Mouse (Mus musculus): ENCODE results near the gene Scaper. TPM values are rescaled to one million over a fixed set of nuclear protein-coding genes. Genes with fewer than 3 reads are reported as not detected.

Gene Scaper
- polyA plus RNA-seq, 1 experiment from 2014 or later, result 36.1 TPM

DNA sequence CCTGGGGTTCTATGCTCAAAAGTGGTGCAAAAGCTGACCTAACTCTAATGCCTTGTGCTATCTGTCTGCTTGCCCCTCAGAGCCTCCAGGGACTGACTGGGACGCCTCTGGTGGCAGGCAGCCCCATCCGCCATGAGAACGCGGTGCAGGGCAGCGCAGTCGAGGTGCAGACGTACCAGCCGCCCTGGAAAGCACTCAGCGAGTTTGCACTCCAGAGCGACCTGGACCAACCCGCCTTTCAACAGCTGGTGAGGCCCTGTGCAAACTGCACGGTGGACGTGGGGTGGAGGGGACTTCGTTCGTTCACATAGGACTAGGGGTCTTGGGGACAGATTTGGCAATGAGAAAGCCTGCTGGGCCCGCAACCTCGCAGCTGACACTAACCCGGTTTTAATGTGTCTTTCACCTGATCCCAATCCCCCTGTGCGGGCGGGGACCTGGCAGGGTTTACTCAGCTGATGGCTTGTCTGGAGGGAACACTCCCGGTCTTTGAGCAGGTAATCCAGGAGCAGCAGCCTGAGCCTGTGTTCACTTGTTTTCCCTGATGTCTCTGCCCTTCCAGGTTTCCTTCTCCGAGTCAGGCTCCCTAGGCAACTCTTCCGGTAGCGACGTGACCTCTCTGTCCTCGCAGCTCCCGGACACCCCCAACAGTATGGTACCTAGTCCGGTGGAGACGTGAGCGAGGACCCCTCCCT lies 392.9 kb downstream of the Scaper start:
- WGBS, result 2% methylated on average over 30 of the region's 30 CpGs
- Histone ChIP-seq H3K4me2 (no peak overlapping the region), H3K27ac (replicated peaks) (no peak overlapping the region), H3K4me3 (no peak overlapping the region), H3K9ac (no peak overlapping the region), H3K27me3 (peaks cover 77% of the 10 kb centered on the region), H3K4me1 (replicated peaks) (peaks cover 35% of the 10 kb centered on the region), H3K9me3 (no peaks in the 10 kb centered on the region), H3K36me3 (no peaks in the 10 kb centered on the region)
- ATAC-seq (ENCODE audit: low FRiP score, low read depth), result no peak

DNA sequence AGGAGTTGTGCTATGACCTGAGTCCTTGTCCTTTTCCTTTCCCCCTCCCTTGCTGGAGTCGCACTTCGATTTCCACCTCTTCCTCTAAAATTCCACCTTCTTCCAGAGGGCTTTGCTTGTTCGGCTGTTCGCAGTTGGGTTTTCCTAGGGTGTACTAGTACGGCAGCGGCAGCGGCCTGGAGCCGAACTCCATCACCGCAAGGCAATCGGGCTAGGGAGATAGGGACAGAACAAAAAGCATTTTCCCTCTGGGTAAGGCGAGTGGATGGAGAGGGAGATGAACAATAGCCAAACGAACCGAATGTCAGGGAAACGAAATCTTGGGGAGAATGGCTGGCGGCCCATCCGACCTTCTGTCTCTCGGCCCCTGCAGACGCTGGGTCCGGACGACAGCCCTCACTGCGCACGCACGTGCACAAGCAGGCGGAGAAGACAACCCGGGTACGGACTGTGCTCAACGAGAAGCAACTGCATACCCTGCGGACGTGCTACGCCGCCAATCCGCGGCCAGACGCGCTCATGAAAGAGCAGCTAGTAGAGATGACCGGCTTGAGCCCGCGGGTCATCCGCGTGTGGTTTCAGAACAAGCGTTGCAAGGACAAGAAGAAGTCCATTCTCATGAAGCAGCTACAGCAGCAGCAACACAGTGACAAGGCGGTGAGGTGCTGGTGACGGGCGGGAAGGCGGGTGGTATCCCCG lies 394.1 kb downstream of the Scaper start:
- under 1% methylated on average over 46 of the region's 46 CpGs for WGBS
- Histone ChIP-seq H3K27ac (replicated peaks) (no peak overlapping the region), H3K4me3 (no peak overlapping the region; the same call in 1 of the 2 replicates), H3K9ac (no peak overlapping the region), H3K9me3 (no peaks in the 10 kb centered on the region), H3K4me2 (peak overlapping the region; percentile 31), H3K4me1 (replicated peaks) (peaks cover 35% of the 10 kb centered on the region), H3K36me3 (no peaks in the 10 kb centered on the region), H3K27me3 (peaks cover 73% of the 10 kb centered on the region)
- ATAC-seq (ENCODE audit: low FRiP score, low read depth), result no peak

- H3K27me3 ChIP-seq, result peaks cover 73% of the 10 kb centered on the region
- WGBS, result 6% methylated on average over 8 of the region's 8 CpGs
These were observed 394.6 kb downstream of the Scaper start for GRCm38 (mm10) chr9:55543336-55543702.

GRCm38 (mm10) chr9:55542366-55543325 lies 395.3 kb downstream of the Scaper start:
- WGBS, result 1% methylated on average over 59 of the region's 59 CpGs
- Histone ChIP-seq H3K4me1 (replicated peaks) (peaks cover 35% of the 10 kb centered on the region), H3K4me2 (peak overlapping the region; percentile 63), H3K9ac (no peak overlapping the region), H3K36me3 (no peaks in the 10 kb centered on the region), H3K27ac (replicated peaks) (no peak overlapping the region), H3K27me3 (peaks cover 72% of the 10 kb centered on the region), H3K4me3 (peak overlapping the region; percentile 36), H3K9me3 (no peaks in the 10 kb centered on the region)
- ATAC-seq (ENCODE audit: low FRiP score, low read depth), result no peak

More at GRCm38 (mm10) chr9:55543336-55543702, 394.6 kb downstream of the Scaper start:
- Histone ChIP-seq H3K4me3 (no peak overlapping the region), H3K9ac (no peak overlapping the region), H3K27ac (replicated peaks) (no peak overlapping the region), H3K36me3 (no peaks in the 10 kb centered on the region), H3K4me2 (no peak overlapping the region), H3K4me1 (replicated peaks) (peaks cover 35% of the 10 kb centered on the region), H3K9me3 (no peaks in the 10 kb centered on the region)
- ATAC-seq (ENCODE audit: low FRiP score, low read depth), result no peak

- Histone ChIP-seq H3K27me3 (peaks cover 72% of the 10 kb centered on the region), H3K4me2 (peak overlapping the region; percentile 63), H3K9me3 (no peaks in the 10 kb centered on the region), H3K4me1 (replicated peaks) (peaks cover 35% of the 10 kb centered on the region), H3K27ac (replicated peaks) (no peak overlapping the region), H3K4me3 (peak overlapping the region; percentile 36), H3K36me3 (no peaks in the 10 kb centered on the region), H3K9ac (no peak overlapping the region)
- WGBS, result under 1% methylated on average over 59 of the region's 59 CpGs
- ATAC-seq (ENCODE audit: low FRiP score, low read depth), result no peak
These were observed 396.1 kb downstream of the Scaper start for GRCm38 (mm10) chr9:55541681-55542365.

GRCm38 (mm10) chr9:55540888-55541287 lies 397.0 kb downstream of the Scaper start:
- WGBS, result under 1% methylated on average over 28 of the region's 28 CpGs
- Histone ChIP-seq H3K4me2 (peak overlapping the region; percentile 63), H3K36me3 (no peaks in the 10 kb centered on the region), H3K4me3 (peak overlapping the region; percentile 36), H3K27me3 (peaks cover 68% of the 10 kb centered on the region), H3K4me1 (replicated peaks) (peaks cover 26% of the 10 kb centered on the region), H3K9ac (no peak overlapping the region), H3K9me3 (no peaks in the 10 kb centered on the region), H3K27ac (replicated peaks) (no peak overlapping the region)
- peak; percentile 91 for ATAC-seq (ENCODE audit: low FRiP score, low read depth)

GRCm38 (mm10) chr9:55540391-55540770 lies 397.5 kb downstream of the Scaper start:
- Histone ChIP-seq H3K27me3 (peaks cover 66% of the 10 kb centered on the region), H3K9ac (no peak overlapping the region), H3K27ac (replicated peaks) (no peak overlapping the region), H3K4me1 (replicated peaks) (peaks cover 26% of the 10 kb centered on the region), H3K4me2 (peak overlapping the region; percentile 63), H3K36me3 (no peaks in the 10 kb centered on the region), H3K4me3 (peak overlapping the region; percentile 36), H3K9me3 (no peaks in the 10 kb centered on the region)
- no peak for ATAC-seq (ENCODE audit: low FRiP score, low read depth)
- WGBS, result under 1% methylated on average over 12 of the region's 12 CpGs

DNA sequence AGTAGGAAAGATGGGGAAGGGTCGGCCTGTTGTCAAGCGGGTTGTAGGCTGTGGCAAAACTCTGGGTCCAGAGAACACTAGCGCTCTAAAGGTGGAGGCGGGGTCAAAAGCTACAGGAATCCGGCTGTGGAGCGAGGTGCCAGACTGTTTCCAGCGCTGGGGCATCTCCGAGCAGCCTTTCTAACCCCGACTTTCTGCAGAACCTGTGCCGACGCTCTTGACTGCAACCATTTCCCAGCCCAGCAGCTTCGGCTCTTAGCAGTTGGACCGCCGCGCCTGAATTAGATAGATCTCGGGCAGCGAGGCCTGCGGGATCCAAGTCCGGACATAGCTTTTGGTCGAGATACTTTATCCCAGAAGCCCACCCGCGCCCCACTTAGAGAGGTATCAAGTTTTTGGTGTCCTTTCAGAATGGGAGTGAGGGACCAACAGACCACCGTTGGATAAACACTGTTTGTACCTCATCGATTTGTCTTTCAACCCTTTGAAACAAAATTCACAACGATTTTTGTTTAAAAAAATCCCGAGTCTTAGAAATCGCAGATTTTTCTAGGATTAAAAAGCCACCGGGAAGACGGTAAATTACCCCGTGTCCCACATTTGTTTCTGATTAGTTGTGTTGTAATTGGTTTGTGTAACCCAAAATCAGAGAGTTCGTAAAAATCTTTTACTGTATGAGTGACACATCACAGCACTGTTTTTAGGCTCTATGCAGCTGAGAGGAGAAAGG lies 398.1 kb downstream of the Scaper start:
- ATAC-seq (ENCODE audit: low FRiP score, low read depth), result no peak
- Histone ChIP-seq H3K4me2 (peak overlapping the region; percentile 63; the same call in 1 of the 2 replicates), H3K9ac (no peak overlapping the region), H3K9me3 (no peaks in the 10 kb centered on the region), H3K27ac (replicated peaks) (no peak overlapping the region), H3K27me3 (peaks cover 62% of the 10 kb centered on the region), H3K4me3 (no peak overlapping the region), H3K4me1 (replicated peaks) (peaks cover 26% of the 10 kb centered on the region), H3K36me3 (no peaks in the 10 kb centered on the region)
- 1% methylated on average over 31 of the region's 31 CpGs for WGBS

- no peak overlapping the region for H3K4me3 ChIP-seq
- no peak overlapping the region for H3K27ac ChIP-seq (replicated peaks)
- H3K27me3 ChIP-seq, result peaks cover 56% of the 10 kb centered on the region
- peaks cover 21% of the 10 kb centered on the region for H3K4me1 ChIP-seq (replicated peaks)
- H3K4me2 ChIP-seq, result no peak overlapping the region
- no peak for ATAC-seq (ENCODE audit: low FRiP score, low read depth)
- H3K9ac ChIP-seq, result no peak overlapping the region
- no peaks in the 10 kb centered on the region for H3K36me3 ChIP-seq
- no peaks in the 10 kb centered on the region for H3K9me3 ChIP-seq
- 7% methylated on average over 1 of the region's 1 CpGs for WGBS
These were observed 398.9 kb downstream of the Scaper start for GRCm38 (mm10) chr9:55539006-55539405.

GRCm38 (mm10) chr9:55538377-55538776 lies 399.5 kb downstream of the Scaper start, which contains the start of gene Isl2:
Gene Isl2 (plus strand): TSS chr9:55538672.
- Histone ChIP-seq H3K4me1 (replicated peaks) (peaks cover 20% of the 10 kb centered on the region), H3K36me3 (no peaks in the 10 kb centered on the region), H3K4me3 (no peak within 1 kb of the TSS), H3K27me3 (peaks cover 57% of the 10 kb centered on the region), H3K27ac (replicated peaks) (no peak within 1 kb of the TSS), H3K9ac (no peak within 1 kb of the TSS), H3K9me3 (no peaks in the 10 kb centered on the region), H3K4me2 (no peak within 1 kb of the TSS)
- 8% methylated on average over 4 of the region's 4 CpGs for WGBS
- ATAC-seq (ENCODE audit: low FRiP score, low read depth), result no peak

DNA sequence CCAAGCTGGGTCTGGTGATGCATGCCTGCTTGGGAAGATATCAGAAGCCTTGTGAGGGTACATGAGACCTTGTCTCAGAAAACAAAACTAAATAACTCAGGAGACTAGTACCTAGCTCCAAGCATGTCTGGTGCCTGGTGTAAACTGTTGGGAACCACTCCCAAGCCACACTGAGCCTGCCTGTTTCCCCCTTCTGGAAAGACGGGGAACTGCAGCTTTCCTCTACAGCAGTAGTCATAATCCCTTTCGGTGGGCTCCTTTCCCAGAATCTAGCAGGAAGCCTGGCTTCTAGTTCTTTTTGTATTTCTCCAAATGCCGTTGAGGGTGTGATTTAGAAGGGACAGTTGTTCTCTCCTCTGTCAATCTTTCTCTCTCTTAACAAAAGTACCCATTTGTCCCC lies 402.0 kb downstream of the Scaper start:
- H3K9ac ChIP-seq, result no peak overlapping the region
- H3K9me3 ChIP-seq, result no peaks in the 10 kb centered on the region
- H3K4me1 ChIP-seq (replicated peaks), result peaks cover 5% of the 10 kb centered on the region
- ATAC-seq (ENCODE audit: low FRiP score, low read depth), result no peak
- no peaks in the 10 kb centered on the region for H3K36me3 ChIP-seq
- H3K27ac ChIP-seq (replicated peaks), result no peak overlapping the region
- H3K27me3 ChIP-seq, result peaks cover 48% of the 10 kb centered on the region
- no peak overlapping the region for H3K4me3 ChIP-seq
- WGBS, result 17% methylated on average over 3 of the region's 3 CpGs
- H3K4me2 ChIP-seq, result no peak overlapping the region
